ENCODE assay signal across 8 mouse cellular contexts in genomic region chr17:32091364-32092240, GRCm38 (mm10). TPM values are rescaled to one million over a fixed set of nuclear protein-coding genes. Genes with fewer than 3 reads are reported as not detected.
DNase-seq lines count a peak whose midpoint lies in the region; ATAC-seq and TF ChIP-seq lines count a peak whose summit lies in the region.
"Not testable (repeated sequence)": the region's sequence is repeated elsewhere in the genome, so short reads cannot be mapped to it uniquely, and the experiment has no call there.

No protein-coding gene starts in this region.

- WGBS in forebrain, embryonic 12.5 days: 12% methylated on average over 16 of the region's 16 CpGs
- WGBS in heart, postnatal 0 days: 4% methylated on average over 13 of the region's 16 CpGs
- 7% methylated on average over 16 of the region's 16 CpGs for WGBS in liver, embryonic 15.5 days (ENCODE audit: insufficient replicate concordance)
- 4% methylated on average over 16 of the region's 16 CpGs for WGBS in stomach, embryonic 15.5 days

- peak overlapping the region; percentile 25 for H3K4me3 ChIP-seq in forebrain, embryonic 12.5 days (replicated peaks)
- peak overlapping the region; percentile 34 for H3K4me3 ChIP-seq in heart, postnatal 0 days (ENCODE audit: low read depth, low read length)
- peak overlapping the region; percentile 56 for H3K4me3 ChIP-seq in liver, embryonic 15.5 days (replicated peaks)
- peak overlapping the region; percentile 32 for H3K4me3 ChIP-seq in stomach, embryonic 15.5 days (replicated peaks)

- peak; percentile 87 for DNase-seq in CD4-positive helper T cell, adult 2 months (ENCODE audit: low read depth, low spot score)
- peak; percentile 45 for DNase-seq in brain, embryonic 18.5 days (ENCODE audit: low read depth, low spot score)
- peak; percentile 83 for DNase-seq in heart, postnatal 0 days (ENCODE audit: low spot score)
- DNase-seq in kidney, postnatal 36 days: peak; percentile 83 to 90
- DNase-seq in neural tube, embryonic 10.5 days (ENCODE audit: extremely low spot score, low spot score): peak; percentile 86

- H3K27me3 ChIP-seq in forebrain, embryonic 12.5 days; heart, postnatal 0 days (ENCODE audit: control insufficient read depth, insufficient read depth, low read length); liver, embryonic 15.5 days; stomach, embryonic 15.5 days (replicated peaks): not testable (repeated sequence)

- H3K4me1 ChIP-seq in forebrain, embryonic 12.5 days; heart, postnatal 0 days (ENCODE audit: control insufficient read depth, insufficient read depth): not testable (repeated sequence)
- peaks cover 54% of the 10 kb centered on the region for H3K4me1 ChIP-seq in liver, embryonic 15.5 days (replicated peaks)
- peaks cover 11% of the 10 kb centered on the region for H3K4me1 ChIP-seq in stomach, embryonic 15.5 days

- H3K9ac ChIP-seq in forebrain, embryonic 12.5 days: 0 out of 2 replicates have a peak overlapping the region, but pooled peaks have one; percentile 7
- not testable (repeated sequence) for H3K9ac ChIP-seq in heart, postnatal 0 days (replicated peaks; ENCODE audit: low read depth, low read length); stomach, embryonic 15.5 days
- H3K9ac ChIP-seq in liver, embryonic 15.5 days: peak overlapping the region; percentile 59

- peak; percentile 94 for ATAC-seq in forebrain, embryonic 12.5 days (ENCODE audit: low FRiP score)
- peak; percentile 89 for ATAC-seq in heart, postnatal 0 days (ENCODE audit: insufficient read depth, low read depth)
- ATAC-seq in liver, embryonic 15.5 days (ENCODE audit: insufficient read depth): peak; percentile 97
- ATAC-seq in stomach, embryonic 15.5 days (ENCODE audit: insufficient read depth, low FRiP score, low read depth): peak; percentile 93

- not testable (repeated sequence) for TF ChIP-seq CTCF in heart, postnatal 0 days (IDR thresholded peaks at IDR 0.05; ENCODE audit: low read depth)

- H3K4me2 ChIP-seq in forebrain, embryonic 12.5 days: peak overlapping the region; percentile 46
- peak overlapping the region; percentile 57 for H3K4me2 ChIP-seq in heart, postnatal 0 days (ENCODE audit: low read depth, low read length)
- H3K4me2 ChIP-seq in liver, embryonic 15.5 days: peak overlapping the region; percentile 81
- H3K4me2 ChIP-seq in stomach, embryonic 15.5 days: peak overlapping the region; percentile 67

- not testable (repeated sequence) for H3K36me3 ChIP-seq in forebrain, embryonic 12.5 days (replicated peaks); heart, postnatal 0 days (replicated peaks; ENCODE audit: control insufficient read depth, insufficient read depth, low read length); liver, embryonic 15.5 days (replicated peaks); stomach, embryonic 15.5 days

- TF ChIP-seq EP300 in heart, postnatal 0 days (IDR thresholded peaks at IDR 0.05; ENCODE audit: low read depth): not testable (repeated sequence)

- not testable (repeated sequence) for H3K27ac ChIP-seq in forebrain, embryonic 12.5 days
- H3K27ac ChIP-seq in heart, postnatal 0 days (ENCODE audit: low read depth): peak overlapping the region; percentile 56
- peak overlapping the region; percentile 96 for H3K27ac ChIP-seq in liver, embryonic 15.5 days (replicated peaks)
- peak overlapping the region; percentile 70 for H3K27ac ChIP-seq in stomach, embryonic 15.5 days

- H3K9me3 ChIP-seq in forebrain, embryonic 12.5 days; heart, postnatal 0 days (replicated peaks; ENCODE audit: control insufficient read depth, low read length); liver, embryonic 15.5 days (replicated peaks); stomach, embryonic 15.5 days: not testable (repeated sequence)

RNA-seq across cellular contexts. Expression of gene Hsf2bp, which starts 55.5 kb away (rescaled TPM):
- 0.46 and 0.55 TPM in 2 replicates for polyA plus RNA-seq in forebrain, embryonic 12.5 days (2016; fragmentation: Nextera tagmentation; extraction: Ambion mirVana)
- total RNA-seq in heart, postnatal 0 days (2014; rRNA removed; ENCODE audit: low replicate concordance): not detected in 2 replicates
- polyA plus RNA-seq in heart, postnatal 0 days (2015; fragmentation: Nextera tagmentation; extraction: Ambion mirVana): 0.19 and 0.29 TPM in 2 replicates
- 0.12 and 0.21 TPM in 2 replicates for polyA plus RNA-seq in liver, embryonic 15.5 days (2015; fragmentation: Nextera tagmentation; extraction: Ambion mirVana)
- polyA plus RNA-seq in stomach, embryonic 15.5 days (2015; fragmentation: Nextera tagmentation; extraction: Ambion mirVana): 0.48 and 0.50 TPM in 2 replicates

RNA-seq across cellular contexts. Expression of gene Rrp1b, which starts 55.7 kb away (rescaled TPM):
- 63.0 and 64.5 TPM in 2 replicates for polyA plus RNA-seq in forebrain, embryonic 12.5 days (2016; fragmentation: Nextera tagmentation; extraction: Ambion mirVana)
- total RNA-seq in heart, postnatal 0 days (2014; rRNA removed; ENCODE audit: low replicate concordance): 37.1 and 59.7 TPM in 2 replicates
- polyA plus RNA-seq in heart, postnatal 0 days (2015; fragmentation: Nextera tagmentation; extraction: Ambion mirVana): 14.8 and 16.5 TPM in 2 replicates
- polyA plus RNA-seq in liver, embryonic 15.5 days (2015; fragmentation: Nextera tagmentation; extraction: Ambion mirVana): 17.4 and 19.7 TPM in 2 replicates
- polyA plus RNA-seq in stomach, embryonic 15.5 days (2015; fragmentation: Nextera tagmentation; extraction: Ambion mirVana): 43.4 and 50.8 TPM in 2 replicates
